Mouse (Mus musculus) right cerebral cortex, adult 2 months (tissue): Measurements from ENCODE around the gene Hist1h4n.

Experiments used
- DNase-seq, 2 experiments: peaks; one replicate each; pipeline ENCODE4 v3.0.0; 2021 to 2022; ENCODE audit warnings: low spot score in 2 of 2

Hist1h4n gene

DNA sequence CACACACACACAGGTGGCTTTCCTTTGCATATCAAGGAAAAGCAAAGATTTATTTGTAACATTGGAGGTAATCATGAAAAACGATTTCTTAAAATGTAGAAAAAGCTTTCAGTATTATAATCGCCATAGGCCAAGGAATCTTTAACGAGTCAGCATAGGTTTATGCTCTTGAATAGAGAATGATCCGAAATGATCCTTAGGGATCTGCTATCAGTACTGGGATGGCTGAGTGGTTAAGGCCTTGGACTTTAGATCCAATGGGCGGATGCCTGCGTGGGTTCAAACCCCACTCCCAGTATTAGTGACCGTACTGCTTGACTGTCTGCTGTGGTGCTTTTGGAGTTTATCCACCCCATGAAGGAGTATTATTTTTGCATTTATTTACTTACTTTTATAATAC, 36.4 kb downstream of the Hist1h4n start:
- DNase-seq, result no peak

DNA sequence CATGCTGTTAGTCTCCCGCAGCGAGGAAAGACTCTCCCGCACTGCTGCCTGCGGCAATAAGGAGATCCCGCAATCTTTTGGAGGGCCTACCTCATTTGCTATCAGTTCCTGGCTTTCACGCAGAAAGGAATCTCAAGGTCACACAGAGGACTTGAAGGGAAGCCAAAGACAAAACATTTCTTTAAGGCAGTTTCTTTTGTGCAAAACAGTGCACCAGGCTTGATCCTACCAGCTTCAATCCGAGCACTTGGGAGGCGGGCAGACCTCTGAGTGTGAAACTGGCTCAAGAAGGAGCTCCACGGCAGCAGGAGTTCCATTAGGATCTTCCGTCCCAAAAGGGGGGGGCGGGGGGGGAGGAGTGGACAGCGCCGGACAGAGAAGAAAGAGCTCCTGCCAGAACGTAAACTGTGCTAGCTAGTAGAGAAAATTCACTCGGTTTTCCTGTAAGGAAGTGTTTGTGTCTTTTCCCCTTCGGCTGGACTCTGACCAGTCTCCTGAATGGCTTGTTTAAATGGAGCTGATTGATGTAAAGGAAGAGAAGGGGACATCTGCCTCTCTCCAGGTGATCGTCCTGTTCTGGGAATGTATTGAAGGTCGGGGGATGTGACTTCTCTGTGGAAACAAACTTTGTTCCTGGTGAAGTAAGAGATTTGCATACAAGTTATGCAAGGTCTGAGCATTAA, 41.3 kb downstream of the Hist1h4n start:
- DNase-seq, result no peak

DNA sequence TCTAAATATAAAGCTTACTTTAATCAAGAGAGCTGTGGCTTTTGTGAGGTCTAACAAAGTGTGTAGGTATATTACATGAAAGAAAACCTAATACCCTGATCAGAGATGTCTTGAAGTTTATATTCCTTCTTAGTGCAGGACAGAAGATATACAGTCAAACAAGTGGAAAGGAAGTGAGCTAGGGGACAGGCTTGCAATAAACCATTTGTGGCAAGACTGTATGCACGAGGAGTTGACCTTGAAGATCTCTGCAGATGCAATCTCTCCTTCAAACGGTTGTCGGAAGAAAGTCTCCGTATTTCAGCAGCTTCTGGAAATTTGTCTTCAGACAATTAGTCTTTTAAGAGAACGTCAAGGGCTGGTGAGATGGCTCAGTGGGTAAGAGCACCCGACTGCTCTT, 42.1 kb downstream of the Hist1h4n start:
- no peak for DNase-seq

DNA sequence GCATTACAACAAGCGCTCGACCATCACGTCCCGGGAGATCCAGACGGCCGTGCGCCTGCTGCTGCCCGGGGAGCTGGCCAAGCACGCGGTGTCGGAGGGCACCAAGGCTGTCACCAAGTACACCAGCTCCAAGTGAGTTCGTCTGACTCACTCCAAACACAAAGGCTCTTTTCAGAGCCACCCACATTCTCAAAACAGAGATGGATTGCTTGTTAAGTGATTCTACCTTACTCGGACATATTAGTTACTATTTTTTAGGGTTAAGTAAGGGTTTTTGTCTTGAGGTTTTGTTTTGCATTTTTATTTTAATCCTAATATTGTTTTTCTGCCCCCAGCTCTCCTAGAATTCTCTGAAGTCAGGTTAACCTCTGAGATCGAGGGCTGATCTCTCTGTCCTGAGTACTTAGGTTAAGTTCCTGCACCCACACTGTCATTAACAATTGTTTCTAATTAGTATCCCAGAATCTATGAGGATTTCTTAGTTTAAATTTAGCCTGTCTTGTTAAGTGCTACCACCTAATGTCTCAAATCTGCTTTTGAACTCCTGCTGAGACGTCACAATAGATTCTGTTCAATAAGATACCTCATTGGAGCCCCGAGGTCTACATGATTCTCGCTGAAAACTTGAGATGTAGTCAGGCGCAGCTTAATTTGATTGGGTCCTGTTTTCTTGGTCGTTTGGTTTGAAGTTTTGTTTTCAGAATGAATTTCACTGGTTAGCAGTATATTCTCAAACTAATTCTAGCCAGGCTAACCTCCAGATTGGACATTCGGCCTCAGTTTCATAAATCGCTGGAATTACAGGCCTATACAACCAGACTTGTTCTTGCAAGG, 44.0 kb downstream of the Hist1h4n start:
- no peak for DNase-seq

GRCm38 (mm10) chr13:21786899-21787629, 44.9 kb downstream of the Hist1h4n start, which contains the start of the genes Hist1h2an and Hist1h2bp:
TSS of gene Hist1h2an (minus strand) at chr13:21787218.
TSS of gene Hist1h2bp (plus strand) at chr13:21787461.
- DNase-seq, result peak; percentile 88 to 92

- no peak for DNase-seq
Measured at GRCm38 (mm10) chr13:21786189-21786898, 45.7 kb downstream of the Hist1h4n start.

DNA sequence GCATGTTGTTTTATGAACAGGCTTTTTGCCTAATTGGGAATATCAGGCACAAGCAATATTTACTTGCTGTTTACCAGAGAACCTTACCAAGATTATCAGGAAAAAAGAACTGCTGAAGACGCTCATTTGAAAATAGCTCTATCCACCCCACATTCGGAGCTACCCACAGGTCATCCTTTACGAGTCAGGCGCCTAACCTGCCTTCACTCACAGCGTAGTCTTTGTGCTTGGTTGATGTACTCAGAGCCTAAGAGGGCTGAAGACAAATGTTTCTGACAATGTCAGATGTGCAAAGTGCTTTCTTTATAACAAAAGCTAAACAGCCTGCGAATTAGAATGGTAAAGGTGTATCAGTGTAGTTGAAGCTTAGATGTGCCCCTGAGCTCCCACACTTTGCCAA, 47.7 kb downstream of the Hist1h4n start:
- DNase-seq, result no peak

DNA sequence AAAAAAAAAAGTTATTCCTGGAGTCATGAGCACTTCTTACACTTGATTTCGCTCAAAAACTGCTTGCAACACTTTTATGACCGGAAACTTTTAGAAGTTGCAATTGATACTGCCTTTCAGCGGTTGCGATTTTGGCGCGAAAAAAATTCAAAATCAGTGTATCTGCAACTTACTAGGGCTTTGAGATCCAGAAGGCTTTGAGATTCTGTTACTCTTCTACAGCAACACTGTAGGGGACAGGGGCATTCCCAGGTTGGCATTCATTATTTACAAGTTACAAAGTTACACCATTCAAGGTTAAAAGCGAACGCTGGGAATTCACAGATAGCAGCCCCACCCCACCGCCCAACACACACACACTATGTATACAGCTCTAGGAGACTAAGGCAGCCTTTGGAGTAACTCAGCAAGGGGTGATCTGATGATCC, 48.2 kb downstream of the Hist1h4n start:
- no peak for DNase-seq

- peak; percentile 58 to 69 for DNase-seq
Measured at GRCm38 (mm10) chr13:21783255-21783617, 48.8 kb downstream of the Hist1h4n start, which contains the start of gene Hist1h3i. TSS of gene Hist1h3i (minus strand) at chr13:21783370.

DNA sequence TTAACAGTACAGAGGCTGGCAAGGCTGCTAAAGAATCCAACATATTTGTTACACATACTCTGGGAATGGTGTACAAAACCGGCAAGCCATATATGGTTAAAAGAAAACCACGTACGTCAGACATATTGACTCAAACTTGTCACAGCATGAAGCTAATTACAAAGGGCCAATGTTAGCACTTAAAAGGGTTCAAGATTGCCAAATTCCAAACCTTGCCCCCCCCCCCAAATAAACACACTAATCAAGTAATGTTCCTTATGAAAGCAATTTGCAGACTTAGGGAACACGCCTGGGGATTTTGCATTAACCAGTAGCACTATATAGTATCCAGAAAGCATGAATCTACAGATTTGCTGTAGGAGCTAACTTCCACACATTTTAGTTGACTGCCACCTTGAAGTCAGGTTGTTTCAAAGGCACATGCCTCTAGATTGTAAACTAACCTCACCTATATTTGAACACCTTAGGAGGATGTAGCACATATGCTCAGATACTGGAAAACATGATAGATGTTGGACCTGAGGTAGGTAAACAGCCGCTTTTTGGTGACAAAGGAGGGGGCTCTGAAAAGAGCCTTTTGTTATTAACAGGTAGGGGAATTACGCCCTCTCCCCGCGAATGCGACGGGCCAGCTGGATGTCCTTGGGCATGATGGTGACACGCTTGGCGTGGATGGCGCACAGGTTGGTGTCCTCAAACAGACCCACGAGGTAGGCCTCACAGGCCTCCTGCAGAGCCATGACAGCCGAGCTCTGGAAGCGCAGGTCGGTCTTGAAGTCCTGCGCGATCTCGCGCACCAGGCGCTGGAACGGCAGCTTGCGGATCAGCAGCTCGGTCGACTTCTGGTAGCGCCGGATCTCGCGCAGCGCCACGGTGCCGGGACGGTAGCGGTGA, 49.4 kb downstream of the Hist1h4n start:
- peak; percentile 29 to 33 for DNase-seq
